Mouse (Mus musculus) left cerebral cortex, postnatal 10 days (tissue): ENCODE data around the gene Trim2. TPM values are rescaled to one million over a fixed set of nuclear protein-coding genes. Genes with fewer than 3 reads are reported as not detected.

ENCODE experiments used
- DNase-seq, 2 experiments: peaks; one replicate each; pipeline ENCODE4 v3.0.0; 2021 to 2022; ENCODE audit warnings: low spot score in 2 of 2, mixed read lengths in 1 of 2; ENCODE audit errors: extremely low spot score in 1 of 2
- intact Hi-C: fragments of 180-260 bp; cut with DNase I; formaldehyde crosslinking; loops from one replicate; pipeline ENCODE4 v1.15.1; 2025
- total RNA-seq, 2 experiments: library from RNA; stranded (reverse); gene quantifications; 2 replicates each; pipeline ENCODE4 v1.2.3; 2021

Trim2 gene
- total RNA-seq, 2 experiments from 2014 or later = 186 to 212 TPM

DNA sequence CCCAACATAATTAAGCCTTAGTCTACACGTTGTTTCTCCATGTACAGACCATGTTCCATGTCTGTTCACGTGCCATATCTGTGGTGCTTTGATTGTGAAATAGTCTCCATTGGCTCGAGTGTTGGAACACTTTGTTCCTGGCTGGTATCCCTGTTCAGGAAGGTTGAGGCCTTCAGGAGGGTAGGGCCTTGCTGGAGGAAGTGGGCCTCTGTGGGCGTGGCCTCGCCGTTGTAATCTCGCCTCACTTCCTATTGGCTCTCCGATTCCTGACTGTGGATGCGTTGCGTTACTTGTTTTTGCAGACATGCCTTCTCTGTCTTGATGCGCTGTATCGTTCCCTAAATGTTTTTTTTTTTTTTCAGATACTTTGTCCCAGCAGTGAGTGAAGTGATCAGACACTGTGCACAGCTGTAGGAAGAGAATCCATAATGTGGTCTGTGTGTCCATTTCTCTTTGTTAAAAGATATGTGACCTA is 18.3 kb upstream of the Trim2 start:
- no peak for DNase-seq
- intact Hi-C loops = no loop called here

- DNase-seq = no peak
- intact Hi-C loops = no loop called here
Measured at GRCm38 (mm10) chr3:84324478-84324877, 17.8 kb upstream of the Trim2 start.

DNA sequence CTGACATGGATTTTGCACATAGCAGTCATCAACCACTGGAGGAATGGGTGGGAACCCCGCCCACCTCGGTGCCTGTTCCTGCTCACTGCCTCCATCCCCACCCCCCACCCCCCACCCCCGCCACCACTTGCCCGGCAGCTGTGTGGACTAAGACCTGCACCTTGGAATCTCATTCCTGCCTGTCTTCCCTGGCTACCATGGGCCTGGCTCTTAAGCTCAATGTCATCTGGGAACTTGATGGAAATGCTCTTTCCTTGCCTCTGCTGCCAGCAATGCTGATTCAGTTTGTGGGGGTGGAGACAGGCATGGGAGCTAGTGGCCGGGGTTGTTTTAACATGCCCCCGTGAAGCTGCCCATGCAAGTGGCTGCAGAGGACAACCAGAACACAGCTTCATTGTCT is 17.3 kb upstream of the Trim2 start:
- no peak for DNase-seq
- intact Hi-C loops = no loop called here

DNA sequence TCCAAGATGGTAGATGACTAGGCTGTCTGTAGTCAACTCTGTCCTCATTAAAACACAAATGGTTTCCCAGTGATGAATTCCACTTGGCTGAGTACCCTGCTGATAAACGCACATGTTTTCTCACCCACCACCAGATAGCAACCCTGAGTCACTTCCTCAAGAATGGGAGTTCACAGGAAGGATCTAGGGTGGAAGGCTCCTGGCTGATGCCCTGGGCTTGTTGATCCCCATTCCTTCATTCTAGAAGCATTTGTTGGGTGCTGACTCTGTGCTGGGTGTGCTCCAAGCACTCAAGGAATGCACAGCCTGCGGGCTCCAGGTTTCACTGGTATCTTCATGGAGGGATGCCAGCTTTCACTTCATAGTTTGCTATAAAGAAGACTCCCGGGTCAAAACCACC is 12.8 kb upstream of the Trim2 start:
- intact Hi-C loops = loop anchor here (10.0 kb wide), 1 partner anchor 225 kb away; no protein-coding TSS in a partner anchor
- DNase-seq = no peak

DNA sequence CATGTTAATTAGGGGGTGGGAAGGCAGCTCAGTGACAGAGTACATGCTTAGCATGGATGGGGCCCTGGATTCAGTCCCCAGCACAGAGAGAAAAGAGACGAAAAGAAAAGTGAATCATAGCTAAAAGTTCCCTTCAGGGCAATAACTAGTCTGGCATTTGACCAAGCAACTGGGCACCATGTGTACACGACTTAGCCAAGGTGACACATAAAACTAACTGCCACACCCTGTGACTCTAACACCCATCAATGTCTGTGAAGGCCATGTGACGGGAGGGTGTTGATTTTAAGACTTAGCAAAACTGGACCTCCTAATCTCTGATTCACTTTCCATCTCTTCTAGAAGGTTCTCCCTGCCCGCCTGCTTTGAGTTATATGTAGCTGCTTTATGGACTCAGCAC is 12.2 kb upstream of the Trim2 start:
- intact Hi-C loops = loop anchor here (10.0 kb wide), 1 partner anchor 226 kb away; no protein-coding TSS in a partner anchor
- no peak for DNase-seq

- DNase-seq = peak; percentile 46 to 77
- intact Hi-C loops = loop anchor here (10.0 kb wide), 1 partner anchor 230 kb away; no protein-coding TSS in a partner anchor
Measured at GRCm38 (mm10) chr3:84314651-84315191, 8.0 kb upstream of the Trim2 start.

DNA sequence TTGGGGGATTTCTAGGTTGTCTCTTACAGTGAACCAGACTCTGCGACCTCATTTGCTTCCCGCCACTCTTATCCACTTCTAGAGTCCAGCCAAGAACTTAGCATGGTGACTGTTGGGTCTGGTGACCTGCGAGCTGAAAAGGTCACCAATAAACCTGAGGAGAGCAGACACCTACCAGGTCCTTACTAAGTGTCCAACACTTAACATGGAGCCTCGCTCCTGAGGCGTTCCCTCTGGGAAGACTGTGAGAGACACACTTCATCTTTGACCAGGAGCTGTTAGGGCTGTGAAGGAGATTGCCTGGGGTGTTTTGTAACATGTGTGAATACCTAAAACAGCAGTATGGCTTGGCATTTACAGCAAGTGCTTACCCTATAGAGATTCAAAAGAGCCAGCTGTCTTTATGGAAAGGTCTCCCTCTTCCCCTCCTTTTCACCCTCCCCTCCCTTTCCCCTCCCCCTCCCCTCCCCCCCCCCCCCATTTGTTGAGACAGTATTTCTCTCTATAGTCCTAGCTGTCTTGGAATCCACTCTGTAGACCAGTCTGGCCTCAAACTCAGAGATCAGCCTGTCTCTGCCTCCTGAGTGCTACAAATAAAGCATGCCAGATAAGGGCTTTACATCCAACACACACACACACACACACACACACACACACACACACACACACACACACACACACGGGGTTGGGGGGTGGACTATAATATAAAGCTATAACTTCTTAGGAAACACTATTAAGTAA is 7.3 kb upstream of the Trim2 start:
- DNase-seq = no peak
- intact Hi-C loops = loop anchor here (10.0 kb wide), 1 partner anchor 231 kb away; no protein-coding TSS in a partner anchor

GRCm38 (mm10) chr3:84313003-84313800 is 6.5 kb upstream of the Trim2 start:
- DNase-seq = peak; percentile 60 to 80
- intact Hi-C loops = loop anchor here (10.0 kb wide), 1 partner anchor 232 kb away; no protein-coding TSS in a partner anchor

DNA sequence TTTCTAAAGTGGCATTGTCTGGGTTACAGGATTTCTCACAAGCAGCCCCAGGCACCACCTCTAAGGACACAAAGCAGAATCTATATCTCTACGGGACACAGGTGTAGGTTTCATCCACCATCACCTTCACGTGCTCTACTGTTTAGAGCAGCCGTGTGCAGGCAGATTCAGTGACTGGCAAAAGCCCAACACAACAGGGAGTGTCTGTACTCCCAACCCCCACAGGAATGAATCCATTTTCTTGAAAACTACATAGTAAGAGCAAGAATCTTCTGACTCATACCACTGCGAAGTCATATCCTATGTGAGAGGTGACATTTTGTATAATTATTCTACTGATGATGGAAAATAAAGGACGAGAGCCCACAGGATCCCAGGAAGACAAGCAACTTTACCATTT is 5.6 kb upstream of the Trim2 start:
- intact Hi-C loops = loop anchor here (10.0 kb wide), 1 partner anchor 232 kb away; no protein-coding TSS in a partner anchor
- DNase-seq = no peak

DNA sequence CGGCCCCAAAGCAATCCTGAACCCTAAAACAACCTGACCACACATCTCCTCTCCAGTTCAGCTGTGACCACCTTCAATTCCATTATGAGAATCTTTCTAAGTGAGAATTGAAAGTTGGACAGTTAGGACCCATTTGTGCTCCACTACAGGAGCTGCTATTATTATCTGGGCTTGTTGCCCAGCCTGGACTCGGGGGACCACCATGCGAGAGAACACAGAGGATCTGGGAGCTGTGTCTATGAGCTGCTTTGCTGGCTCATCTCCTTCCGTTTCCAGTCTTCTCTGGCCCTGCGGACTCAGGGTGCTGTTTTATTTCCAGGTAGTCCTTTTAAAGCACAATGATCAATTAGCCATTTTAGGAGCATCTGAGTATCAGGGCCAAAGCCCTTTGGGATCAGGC is 839 bp upstream of the Trim2 start:
- intact Hi-C loops = loop anchor here (5.0 kb wide), 1 partner anchor 360 kb away; no protein-coding TSS in a partner anchor
- no peak for DNase-seq

GRCm38 (mm10) chr3:84305722-84306510 is 761 bp downstream of the Trim2 start:
- DNase-seq = no peak
- intact Hi-C loops = loop anchor here (5.0 kb wide), 1 partner anchor 359 kb away; no protein-coding TSS in a partner anchor

- intact Hi-C loops = loop anchor here (5.0 kb wide), 1 partner anchor 358 kb away; no protein-coding TSS in a partner anchor
- DNase-seq = peak; percentile 80 to 85
Measured at GRCm38 (mm10) chr3:84305010-84305692, 1.5 kb downstream of the Trim2 start.

- DNase-seq = peak; percentile 45 to 75
- intact Hi-C loops = loop anchor here (5.0 kb wide), 3 partner anchors 47 to 357 kb away; no protein-coding TSS in a partner anchor
Measured at GRCm38 (mm10) chr3:84304339-84305009, 2.2 kb downstream of the Trim2 start.

DNA sequence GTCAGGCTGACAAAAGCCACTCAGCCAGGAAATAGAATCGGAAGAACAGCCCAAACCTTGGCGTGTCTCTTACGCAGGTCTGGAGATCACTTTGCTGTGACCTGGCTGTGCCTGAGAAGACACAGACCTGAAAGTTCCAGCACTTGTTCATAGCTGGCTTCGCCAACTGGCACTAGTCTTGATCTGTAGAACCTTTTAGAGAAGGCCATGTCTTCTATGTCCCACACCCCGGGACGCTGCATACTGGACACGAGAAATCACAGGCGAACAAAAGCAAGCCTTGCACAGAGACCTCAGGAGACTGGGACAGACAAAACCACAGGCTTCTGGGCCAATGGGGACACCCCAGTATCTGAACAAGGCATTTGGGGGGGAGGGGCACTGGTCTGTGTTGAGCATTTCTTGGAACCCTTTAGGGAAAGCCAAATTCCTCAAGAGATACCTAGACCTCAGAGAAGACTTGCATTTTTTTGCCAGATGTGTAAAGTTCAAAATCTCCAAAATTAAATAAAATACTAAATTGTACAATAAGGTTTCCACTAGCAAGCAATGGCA is 3.2 kb downstream of the Trim2 start:
- no peak for DNase-seq
- intact Hi-C loops = loop anchor here (5.0 kb wide), 2 partner anchors 46 to 126 kb away; no protein-coding TSS in a partner anchor

DNA sequence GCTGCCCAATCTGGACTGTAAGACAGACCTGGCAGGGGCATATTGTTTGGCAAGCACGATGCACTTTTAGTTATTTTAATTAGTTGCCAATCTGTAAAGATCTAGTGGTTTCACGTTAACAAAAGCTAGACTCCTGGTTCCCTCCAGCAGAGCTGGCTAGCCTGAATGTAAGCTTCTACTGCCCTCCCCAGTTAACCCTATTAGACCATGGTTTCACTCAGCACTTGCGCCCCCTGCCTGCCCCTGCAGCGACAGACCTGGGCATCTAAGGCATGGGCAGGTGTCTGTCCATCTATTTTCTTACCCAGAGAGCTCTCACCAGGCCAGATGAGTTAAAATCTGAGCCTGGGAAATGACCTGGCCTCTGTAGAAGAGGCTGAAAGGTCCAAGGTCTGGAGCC is 4.4 kb downstream of the Trim2 start:
- peak in 1 of 2 experiments; percentile 66 for DNase-seq
- intact Hi-C loops = loop anchor here (5.0 kb wide), 2 partner anchors 45 to 125 kb away; no protein-coding TSS in a partner anchor

- no peak for DNase-seq
- intact Hi-C loops = loop anchor here (5.0 kb wide), 2 partner anchors 44 to 124 kb away; no protein-coding TSS in a partner anchor
Measured at GRCm38 (mm10) chr3:84301674-84302073, 5.0 kb downstream of the Trim2 start.

GRCm38 (mm10) chr3:84298186-84298585 is 8.5 kb downstream of the Trim2 start:
- DNase-seq = no peak
- intact Hi-C loops = no loop called here
